Mouse (Mus musculus): ENCODE data around the gene F9.
A peak's percentile ranks its signal among the peaks of the same experiment; 100 is the strongest.
"Not testable (repeated sequence)": the region's sequence is repeated elsewhere in the genome, so short reads cannot be mapped to it uniquely, and the experiment has no call there.

Gene F9

DNA sequence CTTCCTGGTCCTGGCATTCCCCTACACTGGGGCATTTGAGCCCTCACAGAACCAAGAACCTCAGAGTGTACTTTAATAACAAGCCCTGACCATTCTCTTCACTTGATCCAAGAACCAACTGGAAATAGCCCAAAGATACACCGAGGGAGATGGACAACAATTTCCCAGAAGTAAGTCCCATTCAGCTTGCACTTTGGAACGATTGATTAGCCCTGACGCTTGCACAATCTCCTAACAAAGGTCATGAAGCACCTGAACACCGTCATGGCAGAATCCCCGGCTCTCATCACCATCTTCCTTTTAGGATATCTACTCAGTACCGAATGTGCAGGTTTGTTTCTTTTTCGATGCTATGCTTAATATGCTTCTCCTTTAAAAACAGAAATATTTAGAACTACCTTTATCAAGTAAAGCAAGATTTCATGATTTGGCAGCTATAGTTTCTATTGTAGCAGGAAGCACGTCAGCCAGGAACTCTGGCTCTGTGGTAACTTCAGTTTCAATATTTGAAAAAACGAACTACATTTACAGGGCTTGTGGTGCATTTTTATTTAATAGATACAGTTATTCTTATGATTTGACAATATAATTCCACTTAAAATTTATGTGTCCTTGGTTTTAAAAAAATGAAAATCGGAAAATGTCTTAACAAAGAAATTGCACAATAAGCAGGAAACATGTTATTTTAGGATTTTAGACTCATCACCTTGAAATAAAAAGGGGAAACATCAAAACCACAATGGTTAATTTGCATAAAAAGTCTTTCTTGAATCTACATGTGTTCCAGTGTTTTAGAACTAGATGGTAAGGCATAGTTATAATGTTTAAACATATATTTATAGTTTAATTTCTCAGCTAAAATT lies at the start of gene F9:
TSS of gene F9 (plus strand) at position 244 of the 863 bp plus-strand sequence.
- DNase-seq: no peak

DNA sequence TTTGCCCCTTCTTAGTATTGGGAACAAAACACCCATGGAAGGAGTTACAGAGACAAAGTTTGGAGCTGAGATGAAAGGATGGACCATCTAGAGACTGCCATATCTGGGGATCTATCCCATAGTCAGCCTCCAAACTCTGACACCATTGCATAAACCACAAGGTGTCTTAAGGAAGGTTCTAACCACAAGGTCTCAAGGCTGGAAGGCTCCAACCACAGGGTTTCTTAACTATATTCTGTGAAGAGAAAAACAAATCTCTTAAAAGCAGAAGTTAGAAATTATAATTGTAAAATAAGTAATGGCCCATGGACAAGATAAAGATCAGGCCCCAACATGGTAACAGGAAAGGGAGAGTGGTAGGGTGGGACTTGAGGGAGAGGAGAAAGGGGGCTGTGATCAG lies 29.5 kb upstream of the F9 start:
- not testable (repeated sequence) for DNase-seq

DNA sequence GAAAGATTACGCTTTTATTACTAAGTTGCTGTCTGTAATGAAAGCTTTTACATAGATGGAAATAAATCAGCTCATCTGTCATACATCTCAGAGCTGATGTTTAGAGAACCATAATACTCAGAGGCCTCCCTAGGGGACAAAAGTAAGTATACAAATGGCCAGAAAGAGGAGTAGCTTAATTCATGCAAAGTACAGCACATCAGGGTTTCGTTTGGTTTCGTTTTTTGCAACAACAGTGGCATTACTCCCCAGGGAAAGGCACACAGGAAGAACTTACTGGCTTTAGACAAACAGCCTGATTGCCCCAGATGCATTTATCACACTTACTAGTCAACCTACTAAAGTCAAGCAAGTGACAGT lies 800 bp downstream of the F9 start:
- no peak for DNase-seq

DNA sequence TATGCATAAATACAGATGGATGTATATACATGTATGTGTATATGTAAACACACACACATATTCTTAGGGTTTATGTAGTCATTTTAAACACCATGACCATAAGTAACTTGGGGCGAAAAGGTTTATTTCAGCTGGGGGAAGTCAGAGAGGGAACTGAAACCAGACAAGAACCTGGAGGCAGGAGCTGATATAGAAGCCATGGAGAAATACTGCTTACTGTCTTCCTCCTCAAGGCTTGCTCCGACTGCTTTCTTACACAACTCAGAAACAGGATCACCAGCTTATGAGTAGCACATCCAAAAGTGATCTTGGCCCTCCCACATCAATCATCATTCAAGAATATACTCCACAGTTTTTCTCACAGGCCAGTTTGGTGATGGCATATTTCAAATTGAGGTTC lies 2.2 kb downstream of the F9 start:
- DNase-seq: no peak

DNA sequence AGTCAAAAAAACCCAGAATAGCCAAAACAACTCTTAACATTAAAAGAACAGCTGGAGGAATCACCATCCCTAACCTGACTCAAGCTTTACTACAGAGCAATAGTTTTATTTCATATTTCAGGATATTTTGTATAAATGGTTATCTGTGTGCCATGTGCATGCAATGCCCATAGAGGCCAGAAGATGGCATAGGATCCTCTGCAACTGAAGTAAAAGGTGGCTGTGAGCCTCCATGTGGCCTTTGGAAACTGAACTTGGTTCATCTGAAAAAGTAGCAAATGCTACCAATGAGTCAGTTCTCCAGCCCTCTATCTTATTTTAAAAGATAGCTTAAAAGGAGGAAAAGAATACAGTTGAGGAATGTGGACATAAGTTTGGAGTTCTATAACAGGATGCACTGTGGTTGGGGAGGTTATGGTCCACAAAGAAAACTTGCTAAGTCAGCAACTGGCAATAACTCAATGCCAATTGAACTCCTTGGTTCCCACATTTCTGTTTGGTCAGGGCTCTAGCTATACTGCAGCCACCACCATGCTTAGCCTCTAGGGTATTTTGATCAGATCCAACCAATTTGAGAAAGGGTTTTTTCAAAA lies 13.9 kb downstream of the F9 start:
- peak; percentile 7 to 28 for DNase-seq

DNA sequence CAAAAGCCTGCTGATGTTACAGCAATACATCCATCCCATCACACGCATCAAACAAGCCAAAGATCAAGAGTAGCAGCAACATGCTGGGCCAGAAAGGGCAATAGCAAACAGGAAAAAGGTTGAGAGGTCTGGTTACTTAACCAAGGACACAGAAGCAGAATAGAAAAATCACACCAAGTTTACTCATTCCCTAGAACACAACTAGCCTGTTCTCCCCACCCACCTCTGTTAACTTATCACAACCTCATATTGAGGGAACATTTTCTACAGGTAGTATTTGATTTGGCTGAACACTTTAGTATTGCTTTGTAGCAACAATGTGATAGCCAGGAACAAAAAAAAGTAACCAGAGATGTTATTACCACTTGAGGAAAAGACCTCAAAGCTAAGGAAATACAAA lies 15.3 kb downstream of the F9 start:
- DNase-seq: no peak

DNA sequence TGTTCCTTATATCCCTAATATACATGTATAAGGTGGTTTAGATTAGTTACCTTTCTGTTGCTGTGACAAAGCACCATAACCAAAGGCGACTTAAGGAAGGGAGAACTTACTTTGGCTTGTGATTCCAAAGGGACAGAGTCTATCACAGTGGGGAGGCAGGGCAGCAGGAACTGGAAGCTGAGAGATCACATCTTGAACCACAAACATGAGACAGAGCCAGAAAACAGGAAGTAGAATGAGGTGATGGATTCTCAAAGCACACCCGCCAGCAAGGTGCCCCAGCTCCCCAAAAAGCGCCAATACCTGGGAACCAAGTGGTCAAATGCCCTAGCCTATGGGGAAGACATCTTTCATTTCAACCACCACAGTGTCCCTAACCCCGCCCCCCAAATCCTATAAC lies 21.7 kb downstream of the F9 start:
- DNase-seq: no peak

DNA sequence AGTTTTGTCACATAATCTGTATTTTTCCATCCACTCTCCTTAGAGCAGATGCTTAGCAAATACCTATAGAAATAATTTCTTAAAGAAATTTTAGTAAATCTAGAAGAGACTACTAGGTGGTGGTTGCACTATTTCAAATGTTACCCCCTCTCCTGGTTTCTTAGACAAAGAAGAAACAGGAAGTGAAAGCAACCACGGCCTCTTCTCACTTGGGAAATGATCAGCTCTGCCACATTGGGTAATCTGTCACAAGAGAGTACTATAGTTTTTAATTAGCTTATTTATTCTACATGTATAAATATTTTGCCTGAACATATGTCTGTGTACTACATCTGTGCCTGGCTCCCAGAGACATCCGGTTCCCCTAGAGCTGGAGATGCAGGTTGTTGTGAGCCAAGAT lies 22.3 kb downstream of the F9 start:
- no peak for DNase-seq

DNA sequence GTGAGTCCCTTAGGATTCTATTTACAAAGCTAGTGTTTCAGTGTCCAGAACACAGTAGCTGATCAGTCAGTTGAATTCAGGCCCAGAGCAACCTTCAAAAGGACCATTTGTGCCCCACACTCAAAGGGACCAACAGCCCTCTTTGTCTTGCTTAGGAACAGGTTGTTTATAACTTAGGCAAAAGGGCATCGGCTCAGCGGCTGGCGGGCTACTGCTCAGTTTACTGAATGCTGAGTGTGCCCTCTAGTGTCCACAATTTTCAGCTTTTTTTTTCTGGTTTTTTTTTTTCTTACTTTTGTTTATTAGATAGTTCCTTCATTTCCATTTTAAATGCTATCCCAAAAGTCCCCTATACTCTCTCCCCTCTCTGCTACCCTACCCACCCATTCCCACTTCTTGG lies 27.4 kb downstream of the F9 start:
- DNase-seq: peak; percentile 2 to 7

DNA sequence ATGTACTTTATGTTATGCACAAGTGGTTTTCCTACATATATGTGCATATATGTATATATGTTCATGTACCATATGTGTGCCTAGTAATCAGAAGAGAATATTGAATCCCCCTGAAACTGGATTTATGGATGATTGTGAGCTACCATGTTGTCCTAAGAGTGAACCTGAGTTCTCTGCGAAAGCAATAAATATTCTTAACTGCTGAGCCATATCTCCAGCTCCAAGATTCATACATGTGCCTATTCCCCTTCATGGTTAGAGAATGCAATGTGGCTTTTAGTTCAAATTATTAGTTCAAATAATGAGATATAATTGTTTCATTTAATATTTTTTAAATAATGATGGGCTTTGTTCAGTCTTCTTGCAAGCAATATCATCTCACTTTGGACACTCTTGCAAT lies 55.5 kb downstream of the F9 start:
- no peak for DNase-seq

DNA sequence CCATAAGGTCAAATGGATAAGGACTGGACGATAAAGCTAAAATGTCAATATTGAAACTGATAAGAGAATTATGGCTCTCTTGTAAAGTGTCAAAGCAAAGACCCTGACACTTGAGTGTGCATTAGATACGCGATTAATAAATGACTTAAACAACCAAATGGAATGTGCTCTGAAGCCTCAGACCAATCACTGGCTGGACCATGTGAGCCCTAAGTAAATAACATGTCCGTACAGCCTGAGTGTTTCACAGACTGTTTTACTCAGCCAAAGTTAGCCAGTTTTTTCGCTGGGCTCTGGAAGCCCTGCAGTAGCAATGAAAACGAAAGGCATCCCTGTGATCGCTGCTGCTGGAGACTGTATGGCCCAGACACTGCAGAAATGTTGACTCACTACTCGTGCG lies 55.9 kb downstream of the F9 start:
- DNase-seq: no peak

DNA sequence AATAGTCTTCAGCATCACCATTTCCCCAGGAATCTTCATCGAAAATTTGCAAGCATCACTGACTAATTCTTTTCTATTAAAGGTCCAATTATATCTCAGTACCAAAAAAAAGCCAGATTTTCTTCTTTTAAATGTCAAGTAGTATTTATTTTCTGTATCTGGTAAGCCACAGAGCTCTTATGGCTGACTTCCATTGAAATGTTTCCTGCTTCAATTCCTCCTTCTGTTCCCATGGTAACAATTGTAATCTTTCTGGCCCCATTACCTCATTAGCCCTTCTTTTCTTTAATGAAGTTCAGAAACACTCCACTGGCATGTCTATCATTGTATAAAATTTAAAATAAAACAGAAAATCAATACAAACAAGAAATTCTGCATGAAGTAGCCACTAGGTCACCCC lies 76.1 kb downstream of the F9 start:
- no peak for DNase-seq
